Mouse (Mus musculus) C2C12 (cell line): ENCODE measurements around the gene Gm17482. TPM values are rescaled to one million over a fixed set of nuclear protein-coding genes. Genes with fewer than 3 reads are reported as not detected.
A peak's percentile ranks its signal among the peaks of the same experiment; 100 is the strongest.

ENCODE experiments used
- H3K27me3 ChIP-seq: one replicate; pipeline ENCODE4 v1.6.1; 2011; ENCODE audit not compliant: control insufficient read depth, insufficient read depth, insufficient read length
- H3K36me3 ChIP-seq: one replicate; pipeline ENCODE4 v1.6.1; 2011; ENCODE audit not compliant: control insufficient read depth, insufficient read depth
- H3K4me3 ChIP-seq: one replicate; pipeline ENCODE4 v1.5.1; 2011; ENCODE audit warnings: mild to moderate bottlenecking, control low read depth; ENCODE audit not compliant: poor library complexity, insufficient read depth, severe bottlenecking
- H3K79me2 ChIP-seq: one replicate; pipeline ENCODE4 v1.6.1; 2011; ENCODE audit not compliant: control insufficient read depth, insufficient read depth
- H3K79me3 ChIP-seq: one replicate; pipeline ENCODE4 v1.6.1; 2011; ENCODE audit warnings: low read depth, control low read depth
- H3ac ChIP-seq: one replicate; pipeline ENCODE3; 2011; ENCODE audit warnings: low read depth; ENCODE audit not compliant: control insufficient read depth, insufficient read length
- CEBPB ChIP-seq: IDR thresholded peaks from one replicate; pipeline ENCODE4 v1.6.1; 2011; ENCODE audit warnings: low read depth, mild to moderate bottlenecking, control low read depth, moderate library complexity
- CTCF ChIP-seq: IDR thresholded peaks from one replicate; pipeline ENCODE4 v1.5.1; 2011; ENCODE audit not compliant: control insufficient read depth, insufficient read depth, insufficient read length
- FOSL1 ChIP-seq: IDR thresholded peaks from one replicate; pipeline ENCODE4 v1.8.0; 2011; ENCODE audit warnings: mild to moderate bottlenecking, low read length; ENCODE audit not compliant: poor library complexity, insufficient read depth, severe bottlenecking
- MAX ChIP-seq: IDR thresholded peaks from one replicate; pipeline ENCODE4 v1.6.1; 2011; ENCODE audit warnings: mild to moderate bottlenecking, control low read depth
- MYOD1 ChIP-seq: IDR thresholded peaks from one replicate; pipeline ENCODE4 v1.6.1; 2011; ENCODE audit warnings: low read depth; ENCODE audit not compliant: control insufficient read depth, insufficient read length
- MYOG ChIP-seq: IDR thresholded peaks from one replicate; pipeline ENCODE4 v1.6.1; 2011; ENCODE audit not compliant: control insufficient read depth, insufficient read length; ENCODE audit errors: extremely low read depth
- USF1 ChIP-seq: IDR thresholded peaks from one replicate; pipeline ENCODE4 v1.6.1; 2011; ENCODE audit warnings: low read depth, mild to moderate bottlenecking, control low read depth, moderate library complexity
- polyA plus RNA-seq: library from polyadenylated mRNA; unstranded; fragments of >200 nt; fragmentation: generic; extraction: Trizol; gene quantifications from one replicate; pipeline ENCODE4 v1.2.1, GENCODE M21; 2012; ENCODE audit warnings: missing spikeins

Gm17482 gene
- polyA plus RNA-seq, 1 experiment, result not detected

- no peaks in the 10 kb centered on the region for H3K79me2 ChIP-seq
- H3K79me3 ChIP-seq, result no peaks in the 10 kb centered on the region
- no peak overlapping the region for H3ac ChIP-seq
- H3K36me3 ChIP-seq, result no peaks in the 10 kb centered on the region
- no peak for TF ChIP-seq CEBPB
- no peak for TF ChIP-seq MYOG
- TF ChIP-seq FOSL1, result no peak
- no peak for TF ChIP-seq MAX
- no peak for TF ChIP-seq MYOD1
- TF ChIP-seq USF1, result no peak
- no peak for TF ChIP-seq CTCF
- no peak overlapping the region for H3K4me3 ChIP-seq
- peaks cover 3% of the 10 kb centered on the region for H3K27me3 ChIP-seq
Observed at GRCm38 (mm10) chr6:115210187-115210586, 17.0 kb upstream of the Gm17482 start.

GRCm38 (mm10) chr6:115210820-115211219 is 16.3 kb upstream of the Gm17482 start:
- Histone ChIP-seq H3ac (no peak overlapping the region), H3K79me3 (no peaks in the 10 kb centered on the region), H3K4me3 (no peak overlapping the region), H3K36me3 (no peaks in the 10 kb centered on the region), H3K79me2 (no peaks in the 10 kb centered on the region), H3K27me3 (peaks cover 3% of the 10 kb centered on the region)
- TF ChIP-seq FOSL1 (no peak), MYOG (no peak), MYOD1 (no peak), USF1 (no peak), CTCF (no peak)

DNA sequence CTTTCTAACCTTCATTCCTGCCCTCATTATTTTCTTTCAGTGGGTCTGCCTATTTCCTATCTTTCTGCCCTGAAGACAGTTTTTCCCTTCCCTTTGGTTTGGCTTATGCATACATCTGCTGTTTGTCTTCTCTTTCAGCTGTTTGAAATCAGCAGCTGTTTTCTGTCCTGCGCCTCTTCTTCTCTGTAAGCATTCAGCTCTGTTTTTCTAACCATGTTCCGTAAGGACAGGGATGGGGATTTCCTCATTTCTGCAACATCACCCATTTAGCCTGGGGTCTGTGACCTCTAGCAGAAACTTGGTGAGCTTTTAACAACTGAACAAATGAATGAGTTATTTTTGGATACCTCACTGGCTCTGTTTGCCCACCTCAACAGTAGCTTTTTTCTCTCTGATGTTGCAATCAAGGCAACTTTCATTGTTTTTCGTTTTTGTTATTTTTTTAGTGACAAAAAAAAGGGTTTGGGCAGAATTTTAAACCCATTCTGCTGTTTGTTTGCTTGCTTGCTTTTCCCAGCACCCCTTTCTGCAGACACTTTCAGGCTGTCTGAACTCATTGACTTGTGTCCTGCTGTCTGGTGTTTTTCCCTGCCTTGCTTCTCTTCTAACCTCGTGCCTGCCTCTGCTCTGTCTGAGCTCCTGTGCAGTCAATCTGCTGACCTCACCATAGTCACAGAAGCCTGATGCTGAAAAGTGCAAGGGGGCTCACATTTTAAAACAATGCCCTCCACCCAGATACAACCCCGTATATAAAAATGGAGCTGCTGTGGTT is 14.8 kb upstream of the Gm17482 start:
- Histone ChIP-seq H3ac (no peak overlapping the region), H3K27me3 (peaks cover 3% of the 10 kb centered on the region), H3K79me3 (no peaks in the 10 kb centered on the region), H3K36me3 (no peaks in the 10 kb centered on the region), H3K4me3 (no peak overlapping the region), H3K79me2 (no peaks in the 10 kb centered on the region)
- TF ChIP-seq CTCF (no peak), CEBPB (no peak), FOSL1 (no peak), MYOG (no peak), MYOD1 (no peak), MAX (no peak), USF1 (no peak)

GRCm38 (mm10) chr6:115213129-115213528 is 14.0 kb upstream of the Gm17482 start:
- Histone ChIP-seq H3K4me3 (no peak overlapping the region), H3K27me3 (peaks cover 3% of the 10 kb centered on the region), H3K79me2 (no peaks in the 10 kb centered on the region), H3ac (no peak overlapping the region), H3K36me3 (no peaks in the 10 kb centered on the region), H3K79me3 (no peaks in the 10 kb centered on the region)
- TF ChIP-seq MAX, result no peak
- TF ChIP-seq FOSL1, result no peak
- no peak for TF ChIP-seq CEBPB
- TF ChIP-seq USF1, result no peak
- TF ChIP-seq CTCF, result no peak
- TF ChIP-seq MYOD1, result no peak
- no peak for TF ChIP-seq MYOG

DNA sequence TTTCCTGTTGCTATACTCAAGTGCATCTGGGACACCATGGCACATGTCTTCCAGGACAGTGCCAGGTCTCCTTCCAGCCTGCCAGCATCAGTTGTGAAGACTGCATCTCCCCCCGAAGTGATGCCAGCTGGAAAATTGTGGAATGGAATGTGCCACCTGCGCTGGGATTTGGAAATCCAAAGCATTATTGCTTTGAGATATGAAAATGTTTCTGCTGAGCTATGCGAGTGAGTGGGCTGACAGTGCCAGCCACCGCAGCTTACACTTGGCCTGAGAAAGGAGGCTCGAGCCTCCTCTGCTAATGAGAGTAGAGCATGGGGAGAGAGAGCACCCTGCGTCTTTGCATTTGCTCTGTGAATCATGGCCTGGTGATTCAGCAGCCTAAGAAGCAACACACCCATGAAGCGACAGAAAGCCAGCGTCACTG is 5.9 kb upstream of the Gm17482 start:
- no peaks in the 10 kb centered on the region for H3K79me2 ChIP-seq
- H3ac ChIP-seq, result no peak overlapping the region
- no peaks in the 10 kb centered on the region for H3K27me3 ChIP-seq
- no peaks in the 10 kb centered on the region for H3K79me3 ChIP-seq
- H3K4me3 ChIP-seq, result no peak overlapping the region
- H3K36me3 ChIP-seq, result no peaks in the 10 kb centered on the region
- TF ChIP-seq CTCF (no peak), MAX (peak; percentile 17)

- H3K79me3 ChIP-seq, result no peaks in the 10 kb centered on the region
- no peaks in the 10 kb centered on the region for H3K79me2 ChIP-seq
- TF ChIP-seq USF1 (no peak), FOSL1 (no peak), CTCF (no peak), CEBPB (no peak), MYOD1 (no peak), MAX (no peak), MYOG (no peak)
- no peaks in the 10 kb centered on the region for H3K27me3 ChIP-seq
- no peak overlapping the region for H3ac ChIP-seq
- H3K36me3 ChIP-seq, result no peaks in the 10 kb centered on the region
- no peak overlapping the region for H3K4me3 ChIP-seq
Observed at GRCm38 (mm10) chr6:115225519-115225918, 1.6 kb upstream of the Gm17482 start.
